Mouse (Mus musculus) lung, postnatal 14 days (tissue): ENCODE results near the gene Lgals2.

Experiments used
- DNase-seq: peaks from one replicate; pipeline ENCODE4 v3.0.0; 2021

Gene Lgals2

DNA sequence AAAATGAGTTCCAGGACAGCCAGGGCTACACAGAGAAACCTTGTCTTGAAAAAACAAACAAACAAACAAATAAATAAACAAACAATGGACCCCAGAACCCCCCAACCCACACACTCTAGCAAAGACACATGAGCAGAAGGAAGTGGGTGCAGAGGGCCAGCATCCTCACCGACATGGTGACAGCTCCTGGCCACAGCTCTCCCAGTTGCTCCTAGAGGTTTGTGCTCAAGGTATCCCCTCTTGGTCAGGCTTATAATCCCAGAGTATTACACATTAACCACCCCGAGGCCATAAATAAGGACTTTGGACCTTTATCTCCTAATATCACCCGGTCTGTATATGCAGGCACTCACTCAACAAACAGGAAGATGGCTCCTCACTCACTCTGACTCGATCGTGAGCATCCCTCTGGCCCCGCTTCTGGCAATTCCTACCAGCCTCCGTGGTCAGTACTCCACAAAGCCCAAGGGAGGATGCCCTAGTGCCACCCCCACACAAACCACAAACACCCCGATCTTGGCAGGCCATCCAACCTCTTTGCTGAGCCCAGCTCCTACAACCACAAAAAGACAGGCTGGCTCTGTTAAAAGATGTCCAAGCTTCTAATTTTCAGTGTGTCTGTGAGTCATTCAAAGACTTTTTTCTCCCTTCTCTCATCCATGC is at the start of gene Lgals2:
Lgals2 (minus strand) TSS at position 227 of the 663 bp plus-strand sequence.
- no peak for DNase-seq

DNA sequence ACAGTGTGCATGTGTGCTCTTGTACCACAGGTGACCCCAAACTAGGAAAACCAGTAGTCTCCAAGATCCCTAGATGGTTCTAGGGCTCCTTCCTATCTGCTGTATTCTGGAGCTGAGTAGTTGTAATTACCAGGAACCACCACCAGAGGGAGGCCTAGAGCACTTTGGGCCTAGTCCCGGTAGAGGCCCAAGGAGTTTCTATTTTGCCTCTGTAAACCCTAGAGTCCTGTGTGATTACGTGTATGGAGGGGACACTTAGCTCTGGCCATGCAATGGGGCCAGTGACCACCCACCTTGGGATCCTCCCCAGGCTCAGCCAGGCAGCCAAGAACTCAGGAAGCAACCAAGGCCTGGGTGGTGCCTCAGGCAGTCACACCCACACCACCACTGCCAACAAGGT is 47.9 kb upstream of the Lgals2 start:
- DNase-seq, result peak; percentile 91

DNA sequence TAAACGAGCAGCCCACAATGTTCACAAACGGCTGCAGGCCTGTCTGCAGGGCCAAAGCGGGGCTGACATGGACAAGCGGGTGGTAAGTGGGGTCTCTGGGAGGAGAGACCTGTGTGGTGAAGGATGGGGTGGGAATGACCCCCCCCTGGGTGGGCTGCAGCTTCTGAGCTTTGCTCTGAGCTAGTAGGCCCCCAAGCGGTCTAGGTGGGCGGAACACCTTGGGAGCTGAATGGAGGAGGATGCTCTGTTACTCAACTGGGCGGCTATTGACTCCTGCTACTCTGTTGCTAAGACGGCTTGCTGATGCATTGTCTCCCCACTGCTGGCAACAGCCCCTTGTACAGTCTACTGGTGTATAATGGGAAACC is 46.1 kb upstream of the Lgals2 start:
- DNase-seq, result no peak

DNA sequence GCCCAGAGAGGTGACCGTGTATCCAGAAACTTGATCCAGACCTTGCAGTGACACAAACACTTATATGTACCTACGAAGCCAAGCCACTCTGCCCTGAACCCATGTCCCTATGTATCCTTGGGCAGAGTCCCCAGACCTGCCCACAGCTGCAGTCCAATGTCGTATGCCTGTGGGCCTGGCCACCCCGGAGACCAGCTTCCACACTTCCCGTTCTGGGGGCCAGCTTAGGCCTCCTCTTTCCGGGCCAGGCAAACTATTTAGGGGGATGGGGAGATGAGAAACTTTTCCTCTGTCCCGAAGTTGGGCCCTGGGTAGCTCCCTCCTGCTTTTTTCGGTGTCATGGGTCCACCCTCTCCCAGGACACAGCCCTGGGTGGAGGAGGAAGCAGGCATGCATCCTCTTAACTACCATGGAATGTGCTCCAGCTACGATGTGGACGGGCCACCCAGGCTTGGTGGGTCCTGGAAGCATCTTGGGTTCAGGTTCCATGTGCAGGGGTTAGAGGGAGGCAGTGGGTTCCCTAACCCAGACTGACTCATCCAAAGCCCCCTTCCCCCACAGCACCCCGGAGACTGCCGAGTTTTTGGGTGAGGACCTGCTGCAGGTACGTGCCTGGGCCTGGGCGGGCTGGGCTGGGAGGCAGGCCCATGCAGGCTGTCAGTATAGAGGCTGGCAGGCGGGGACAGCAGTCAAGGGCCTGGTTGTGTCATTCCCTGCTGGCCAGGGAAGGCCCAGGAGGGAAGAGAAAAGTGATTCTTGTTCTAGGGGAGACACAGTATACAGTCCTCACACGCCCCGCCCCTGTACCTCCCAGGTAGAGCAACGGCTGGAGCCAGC is 45.5 kb upstream of the Lgals2 start:
- no peak for DNase-seq

DNA sequence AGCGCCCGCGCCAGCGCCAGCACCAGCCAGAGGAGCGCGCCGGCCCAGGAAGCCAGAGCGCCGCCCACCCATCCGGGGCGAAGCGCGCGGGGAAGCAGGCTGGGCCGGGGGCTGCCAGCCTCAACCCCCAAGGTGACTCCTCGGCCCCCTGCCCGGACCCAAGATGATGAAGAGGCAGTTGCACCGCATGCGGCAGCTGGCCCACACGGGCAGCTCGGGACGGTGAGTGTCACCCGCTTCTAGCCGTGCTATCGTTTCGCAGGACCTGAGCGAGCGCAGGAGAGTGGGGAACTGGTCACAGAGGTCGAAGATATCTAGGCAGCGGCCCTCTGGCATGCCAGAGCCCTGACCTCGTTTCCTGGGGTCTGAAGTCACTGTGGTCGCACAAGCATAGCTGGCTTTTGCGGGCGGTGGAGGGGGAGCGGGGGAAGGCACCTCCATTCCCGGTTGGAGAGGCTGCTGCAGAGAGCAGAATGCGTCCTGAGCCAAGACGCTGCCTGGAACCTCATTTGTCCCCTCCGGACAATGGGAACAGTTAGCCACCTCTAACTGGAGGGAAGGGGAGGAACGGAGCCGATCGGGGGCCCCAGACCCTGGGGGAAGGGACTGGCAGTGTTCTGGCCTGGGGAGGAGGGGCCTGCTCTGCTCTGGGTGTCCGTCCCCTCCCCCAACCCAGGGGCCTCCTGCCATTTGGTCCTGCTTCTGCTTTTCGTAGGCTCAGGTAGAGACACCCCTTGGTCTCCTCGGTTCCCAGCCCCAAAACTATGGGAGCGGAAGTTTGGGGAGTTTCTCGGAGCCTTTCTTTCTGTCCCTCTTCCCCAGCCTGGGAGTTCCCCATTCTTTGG is 44.6 kb upstream of the Lgals2 start, which contains the start of gene Sh3bp1:
Sh3bp1 (plus strand) TSS at position 29 of the 845 bp plus-strand sequence.
- peak; percentile 74 for DNase-seq

DNA sequence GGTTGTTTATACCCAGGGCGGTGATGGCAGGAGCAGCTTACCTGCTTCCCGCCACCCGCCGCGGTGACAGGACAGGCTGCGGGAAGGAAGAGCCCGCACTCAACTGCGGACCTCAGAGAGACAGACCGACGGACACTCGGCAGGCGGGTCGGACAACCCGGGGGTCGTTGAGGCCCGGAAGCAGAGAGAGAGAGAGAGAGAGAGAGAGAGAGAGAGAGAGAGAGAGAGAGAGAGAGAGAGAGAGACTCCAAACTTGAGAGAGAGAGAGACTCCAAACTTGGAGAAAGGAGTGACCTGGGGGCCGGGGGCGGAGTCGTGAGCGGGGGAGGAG is 44.0 kb upstream of the Lgals2 start, which contains the start of gene Gm49510:
Gm49510 (plus strand) TSS at position 259 of the 331 bp plus-strand sequence.
- DNase-seq, result no peak

DNA sequence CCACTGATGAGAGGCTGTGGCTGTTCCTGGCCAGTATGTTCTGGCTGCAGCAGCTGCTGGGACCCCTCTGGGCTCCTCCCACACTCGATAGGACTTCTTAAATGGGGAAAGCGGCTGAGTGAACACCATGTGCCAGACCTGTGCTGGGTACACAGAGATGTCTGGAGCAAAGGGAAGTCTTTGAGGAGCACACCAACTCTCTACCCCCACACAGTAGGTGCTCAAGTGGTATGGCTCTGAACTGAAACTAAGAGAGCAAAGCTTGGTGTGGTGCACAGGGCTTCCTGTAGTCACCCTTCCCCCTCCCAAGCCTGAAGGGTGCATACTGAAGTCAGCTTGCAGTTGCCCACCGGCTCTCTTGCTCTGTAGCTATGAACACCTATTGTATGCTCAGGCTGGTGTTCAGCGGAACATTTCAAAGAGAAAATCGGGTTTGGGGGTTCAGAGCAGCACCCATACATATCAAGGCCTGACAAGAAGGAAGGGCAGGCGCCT is 43.2 kb upstream of the Lgals2 start:
- DNase-seq, result no peak

DNA sequence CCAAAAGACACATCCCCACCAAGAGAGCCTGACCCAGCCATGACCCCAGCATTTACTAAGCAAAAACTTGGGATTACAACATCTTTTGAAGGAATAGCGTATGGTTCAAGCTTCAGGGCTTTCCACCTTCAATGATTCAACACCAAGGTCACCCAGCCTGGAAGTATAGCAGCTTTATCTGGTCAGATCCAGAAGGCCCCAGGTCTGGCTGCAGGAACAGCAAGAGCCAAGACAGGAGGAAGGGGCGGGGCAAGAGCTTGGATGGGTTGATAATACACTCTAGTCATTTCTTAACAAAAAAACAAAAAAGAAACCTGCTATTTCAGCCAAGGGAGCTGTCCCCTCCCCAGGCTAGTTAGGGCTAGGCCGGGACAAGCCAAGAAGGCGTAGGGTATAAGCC is 42.2 kb upstream of the Lgals2 start:
- DNase-seq, result no peak

DNA sequence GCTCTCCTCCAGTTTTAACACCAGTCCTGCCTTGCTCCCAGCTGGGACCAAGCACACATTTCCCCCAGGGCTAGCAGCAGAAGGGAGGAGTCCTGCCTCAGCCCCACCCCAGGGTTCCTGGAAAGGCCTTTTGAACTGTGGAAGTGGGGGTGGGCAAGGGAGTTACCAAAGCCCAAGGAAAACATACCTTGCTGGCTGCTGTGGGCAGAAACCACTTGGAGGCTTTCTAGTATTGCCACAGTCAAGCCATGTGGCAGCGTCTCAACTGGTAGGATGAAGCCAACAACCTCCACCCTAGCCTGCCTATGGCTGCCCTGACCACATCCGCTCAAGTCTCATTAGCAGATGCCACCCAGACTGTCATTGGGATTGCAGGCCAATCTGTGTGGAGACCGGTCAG is 40.8 kb upstream of the Lgals2 start:
- DNase-seq, result no peak

DNA sequence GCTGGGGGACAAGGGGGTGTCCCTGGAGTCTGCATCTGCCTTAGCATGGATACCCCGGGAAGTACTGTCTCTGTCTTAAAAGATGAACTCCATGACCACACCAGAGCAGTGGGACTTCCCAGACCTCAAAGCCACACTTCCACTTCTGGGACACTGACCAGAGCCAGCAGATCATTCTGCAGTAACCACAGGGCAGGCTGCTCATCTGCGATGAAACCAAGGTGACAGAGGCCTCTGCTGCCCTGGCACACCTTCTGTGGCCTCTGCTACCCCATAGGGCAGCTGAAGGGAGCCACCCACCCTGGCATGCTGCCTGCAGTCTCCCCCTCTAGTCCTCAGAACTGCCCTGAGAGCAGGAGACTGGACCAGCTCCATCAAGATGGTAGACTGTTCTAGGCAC is 40.4 kb upstream of the Lgals2 start:
- DNase-seq, result no peak

DNA sequence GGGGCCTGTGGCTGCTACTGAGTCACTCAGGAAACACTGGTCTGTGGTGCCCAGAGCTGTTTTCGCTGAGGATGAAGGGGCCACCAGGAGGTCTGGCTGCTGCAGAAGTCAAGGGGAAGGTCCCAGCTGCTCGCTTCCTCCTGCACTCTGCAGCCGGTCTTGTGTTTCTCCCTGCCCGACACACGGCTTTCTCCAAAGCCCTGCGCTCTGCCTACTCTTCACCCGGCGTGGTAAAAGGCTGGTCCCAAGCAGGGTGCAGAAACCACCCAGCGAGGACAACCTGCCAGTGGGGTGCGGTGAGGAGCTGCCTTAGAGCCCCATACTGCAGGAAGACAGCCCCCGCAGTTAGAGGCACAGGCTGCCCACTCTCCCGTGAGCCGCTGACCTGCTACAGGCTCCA is 39.4 kb upstream of the Lgals2 start:
- no peak for DNase-seq

DNA sequence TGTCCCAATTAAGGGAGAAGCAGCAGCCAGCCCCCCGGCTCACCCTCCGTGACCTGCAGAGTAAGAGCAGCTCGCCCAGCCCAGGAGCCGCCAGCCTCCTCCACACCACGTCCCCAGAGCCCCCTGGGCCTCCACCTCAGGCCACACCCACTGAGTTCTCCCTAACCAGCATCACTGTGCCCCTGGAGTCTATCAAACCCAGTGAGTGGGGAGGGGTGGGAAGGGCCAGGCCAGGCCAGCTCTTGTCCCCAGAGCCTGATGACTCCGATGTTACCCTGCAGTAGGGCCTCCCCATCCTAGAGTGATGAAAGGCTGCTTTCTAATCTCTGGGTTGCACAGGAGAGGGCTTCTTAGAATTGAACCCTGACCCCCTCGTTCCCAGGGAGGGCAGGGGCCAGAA is 37.1 kb upstream of the Lgals2 start:
- DNase-seq, result no peak

DNA sequence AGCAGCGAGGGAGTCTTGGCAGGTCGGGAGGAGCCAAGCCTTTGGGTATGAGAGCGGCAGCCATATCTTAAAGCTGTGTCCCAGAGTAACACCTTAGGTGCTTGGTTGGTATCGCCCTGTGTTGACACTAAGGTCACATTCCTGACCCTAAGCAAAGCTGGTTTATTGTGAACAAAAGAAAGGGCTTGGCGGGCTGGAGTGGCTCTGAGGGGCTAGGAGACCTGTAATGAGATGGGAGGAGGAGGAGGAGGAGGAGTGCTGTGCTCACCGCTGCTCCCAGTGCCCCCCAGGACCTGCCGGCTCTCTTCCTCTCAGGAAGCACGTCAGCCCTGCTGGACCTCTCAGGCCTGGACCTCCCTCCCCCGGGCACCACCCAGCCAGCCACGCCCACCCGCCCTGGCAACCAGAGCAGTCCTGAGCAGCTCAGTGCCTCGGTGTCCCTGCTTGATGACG is 34.1 kb upstream of the Lgals2 start:
- no peak for DNase-seq

DNA sequence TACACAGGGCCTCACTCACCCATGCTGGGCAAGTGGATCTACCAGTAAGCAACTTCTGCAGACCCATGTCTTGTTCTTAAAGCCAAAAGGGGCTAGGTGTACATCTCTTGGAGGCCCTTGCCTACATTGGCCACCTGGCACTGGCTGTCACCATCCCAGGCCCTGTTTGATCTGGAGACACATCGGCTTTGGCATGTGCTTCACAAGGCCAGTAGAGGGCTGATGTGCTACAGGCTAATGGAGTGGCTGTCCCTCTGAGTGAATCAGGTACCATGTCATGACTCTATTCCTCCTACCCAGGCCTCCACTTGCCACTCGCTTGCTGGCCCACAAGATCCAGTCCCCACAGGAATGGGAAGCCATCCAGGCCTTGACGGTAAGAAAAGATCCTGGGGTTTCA is 26.5 kb upstream of the Lgals2 start:
- no peak for DNase-seq

DNA sequence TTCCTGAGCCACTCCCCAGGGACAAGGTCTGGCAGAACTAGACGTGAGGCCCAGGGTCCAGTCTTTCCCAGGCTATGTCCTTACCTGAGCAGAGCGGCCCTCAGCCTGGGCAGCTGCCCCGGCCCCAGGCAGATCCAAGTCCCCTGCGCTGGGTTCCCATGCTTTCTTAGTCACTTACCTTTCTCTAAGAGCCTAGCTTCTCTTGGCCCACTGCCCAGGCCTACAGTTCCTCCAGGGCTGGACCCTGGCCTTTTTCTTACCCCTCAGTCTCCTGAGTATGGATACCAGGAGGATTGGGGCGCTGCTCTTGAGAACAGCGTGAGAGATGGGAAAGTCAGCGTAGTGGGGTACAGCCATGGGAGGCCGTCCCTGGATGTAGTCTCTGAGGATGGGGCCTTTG is 25.1 kb upstream of the Lgals2 start:
- no peak for DNase-seq

DNA sequence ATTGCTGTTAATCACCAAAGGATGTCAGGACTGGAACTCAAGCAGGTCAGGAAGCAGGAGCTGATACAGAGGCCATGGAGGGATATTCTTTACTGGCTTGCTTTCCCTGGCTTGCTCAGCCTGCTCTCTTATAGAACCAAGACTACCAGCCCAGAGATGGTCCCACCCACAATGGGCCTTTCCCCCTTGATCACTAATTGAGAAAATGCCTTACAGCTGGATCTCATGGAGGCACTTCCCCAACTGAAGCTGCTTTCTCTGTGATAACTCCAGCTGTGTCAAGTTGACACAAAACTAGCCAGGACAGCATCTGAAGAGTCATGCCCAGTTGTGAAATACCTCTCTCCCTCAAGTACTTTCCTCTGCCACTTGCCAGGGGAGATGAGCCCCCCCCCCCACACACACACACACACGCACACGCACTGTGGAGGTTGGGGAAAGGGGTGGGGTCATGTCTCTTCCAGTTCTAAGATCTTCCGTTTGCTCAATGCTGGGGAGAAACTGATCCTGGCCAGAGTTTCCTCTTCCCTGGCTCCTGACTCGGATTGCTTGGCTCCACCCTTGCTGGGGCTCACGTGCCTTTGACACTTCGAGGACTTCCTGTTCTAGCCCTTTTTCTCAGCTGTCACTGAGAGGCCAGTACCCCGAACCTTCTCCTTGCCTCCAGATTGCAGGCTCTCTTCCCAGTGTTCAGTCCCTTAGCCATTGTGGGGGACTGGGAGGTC is 23.6 kb upstream of the Lgals2 start:
- peak; percentile 57 for DNase-seq

DNA sequence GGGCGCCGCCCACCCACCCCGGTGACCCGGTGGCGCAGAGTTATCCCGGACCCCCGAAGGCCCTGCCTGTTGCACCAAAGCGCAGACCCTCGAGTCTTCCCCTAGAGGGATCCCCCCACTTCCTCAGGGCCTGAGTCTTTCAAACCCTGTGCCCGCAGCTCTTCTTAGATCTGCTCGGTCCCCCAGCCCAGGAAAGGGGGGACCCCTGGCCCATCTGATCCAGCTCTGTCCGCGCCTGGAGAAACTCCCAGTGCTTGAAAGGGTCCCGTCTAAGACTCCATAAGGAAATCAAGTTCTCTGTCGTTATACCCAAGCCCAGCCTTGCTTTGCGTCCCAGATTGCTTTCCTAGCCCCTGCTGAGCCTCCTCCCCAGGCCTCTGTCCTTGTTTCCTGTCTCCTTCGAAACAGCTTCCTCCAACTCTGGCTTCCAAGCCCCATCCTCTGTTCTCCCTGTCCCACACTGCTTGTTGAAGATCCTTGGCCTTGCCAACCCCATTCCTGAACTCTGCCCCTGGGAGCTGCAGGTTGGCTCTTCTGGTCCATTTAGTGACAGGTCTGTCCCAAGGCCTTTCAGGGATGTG is 22.6 kb upstream of the Lgals2 start:
- no peak for DNase-seq

DNA sequence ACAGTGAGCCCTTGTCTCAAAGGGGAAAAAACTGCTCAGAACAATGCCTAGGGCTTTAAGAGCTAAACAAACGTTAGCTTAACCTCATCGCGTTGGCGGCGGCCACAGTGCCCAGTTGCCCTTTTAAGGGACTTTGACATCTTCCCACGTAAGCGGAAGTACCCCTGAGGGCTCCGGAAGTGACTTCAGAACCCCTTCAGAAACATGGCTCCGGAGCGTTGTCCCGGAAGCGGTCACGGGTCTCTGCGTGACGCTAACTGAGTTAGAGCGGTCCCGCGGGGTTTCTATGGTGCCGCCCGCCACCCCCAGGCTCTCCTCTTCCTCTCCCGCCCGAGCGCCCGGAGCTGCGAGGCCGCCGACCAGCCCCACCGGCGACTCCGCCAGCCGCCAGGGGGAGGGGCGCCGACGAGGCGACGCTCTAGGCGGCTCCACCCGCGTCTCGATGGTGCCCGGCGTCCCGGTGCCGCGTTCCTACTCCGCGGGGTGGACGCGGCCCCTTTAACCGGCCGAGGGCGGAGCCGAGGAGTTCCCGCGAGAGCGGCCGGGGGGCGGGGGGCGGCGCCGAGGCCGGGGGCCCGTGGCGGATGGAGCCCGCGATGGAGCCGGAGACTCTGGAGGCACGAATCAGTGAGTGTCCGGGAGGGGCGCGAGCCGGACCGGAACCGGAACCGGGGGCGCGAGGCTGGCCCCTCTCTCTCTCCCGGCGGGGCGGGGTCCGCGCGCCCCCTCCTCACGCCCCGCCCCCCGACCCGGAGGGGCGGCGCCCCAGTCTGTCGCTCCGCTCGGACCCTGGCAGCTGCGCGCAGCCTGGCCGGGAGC is 21.9 kb upstream of the Lgals2 start, which contains the start of gene Gga1:
Gga1 (plus strand) TSS at position 200 of the 819 bp plus-strand sequence.
- peak; percentile 95 for DNase-seq

DNA sequence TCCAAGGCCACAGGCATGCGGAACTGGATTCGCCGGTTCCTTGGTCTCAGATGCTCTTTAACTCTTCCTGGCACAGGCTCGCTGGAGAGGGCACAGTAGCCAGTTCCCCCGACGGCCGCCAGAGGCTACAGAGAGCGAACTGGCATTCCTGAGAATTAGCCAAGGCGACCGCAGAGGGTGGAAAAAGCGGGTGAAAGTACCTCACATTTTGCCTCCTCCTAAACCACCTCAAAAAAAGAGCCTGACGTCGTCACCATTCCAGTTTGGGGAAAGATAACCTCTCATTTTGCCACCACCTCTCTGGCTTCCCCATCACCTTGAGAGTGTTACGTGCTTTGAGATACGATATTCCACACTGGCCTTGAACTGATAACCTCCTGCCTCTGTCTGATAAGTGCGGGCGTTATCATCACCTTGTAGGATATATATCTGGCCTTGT is 20.9 kb upstream of the Lgals2 start:
- peak; percentile 85 for DNase-seq

DNA sequence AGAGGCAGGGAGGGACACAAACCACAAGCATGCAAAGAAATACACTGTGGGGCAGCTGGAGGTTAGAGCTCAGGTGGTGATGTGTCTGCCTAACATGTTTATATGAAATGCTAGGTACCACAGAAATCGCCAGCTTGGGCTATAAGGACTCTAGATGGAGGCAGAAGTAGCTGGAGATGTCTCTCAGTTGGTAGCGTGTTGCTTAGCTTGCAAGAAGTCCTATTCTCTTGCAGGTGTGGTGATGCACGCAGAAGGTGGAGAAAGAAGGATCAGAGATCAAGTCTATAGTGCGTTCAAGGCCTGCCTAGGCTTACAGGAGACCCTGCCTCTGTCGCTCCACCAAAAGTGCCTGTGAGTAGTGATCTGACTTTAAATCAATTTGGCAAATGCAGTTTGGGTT is 20.2 kb upstream of the Lgals2 start:
- no peak for DNase-seq

DNA sequence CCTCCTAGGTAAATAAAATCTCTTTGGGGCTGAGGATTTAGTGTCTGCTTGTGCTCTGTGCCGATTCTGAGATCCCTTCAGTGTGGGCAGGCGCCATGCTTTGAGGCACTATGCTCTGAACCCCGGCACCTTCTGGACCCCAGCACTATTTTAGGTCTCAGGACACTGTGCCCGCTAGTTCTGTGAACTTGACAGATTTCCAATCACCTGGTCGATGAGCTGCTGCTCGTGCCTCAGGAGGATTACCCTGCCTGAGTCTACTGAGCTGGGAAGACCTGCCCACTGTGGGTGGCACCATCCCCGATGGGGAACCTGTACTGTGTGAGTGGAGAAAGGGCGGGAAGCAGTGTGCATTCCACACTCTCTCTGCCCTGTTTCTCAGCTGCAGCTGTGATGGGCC is 19.7 kb upstream of the Lgals2 start:
- no peak for DNase-seq
